Mouse (Mus musculus): Measurements from ENCODE around the gene Bhmt.

GRCm38 (mm10) chr13:93673296-93673695, 35.5 kb upstream of the Bhmt start:
- no peak for TF ChIP-seq EP300 (IDR thresholded peaks at IDR 0.05; ENCODE audit: low read length)
- TF ChIP-seq CTCF (conservative IDR thresholded peaks at IDR 0.05 in 1 of 2, IDR thresholded peaks at IDR 0.05 in 1 of 2; ENCODE audit: low read depth in 2 of 2, low read length in 2 of 2), result no peak
- TF ChIP-seq ZMIZ1 (IDR thresholded peaks at IDR 0.05; ENCODE audit: low read depth, low read length), result no peak
- TF ChIP-seq POLR2AphosphoS2 (IDR thresholded peaks at IDR 0.05; ENCODE audit: low read depth, low read length), result no peak
- no peak for TF ChIP-seq NELFE (IDR thresholded peaks at IDR 0.05; ENCODE audit: low read depth, low read length)
- no peak for TF ChIP-seq RAD21 (IDR thresholded peaks at IDR 0.05; ENCODE audit: low read depth, low read length)
- no peak for TF ChIP-seq TCF12 (IDR thresholded peaks at IDR 0.05; ENCODE audit: low read depth, low read length)
- no peak for TF ChIP-seq MYC (IDR thresholded peaks at IDR 0.05; ENCODE audit: low read depth, low read length)
- TF ChIP-seq POLR2A (IDR thresholded peaks at IDR 0.05; ENCODE audit: low read depth, low read length), result no peak
- TF ChIP-seq MAZ (IDR thresholded peaks at IDR 0.05; ENCODE audit: low read depth, low read length), result no peak
- TF ChIP-seq USF2 (conservative IDR thresholded peaks at IDR 0.05; ENCODE audit: low read depth, low read length), result no peak
